Mouse (Mus musculus): Measurements from ENCODE around the gene Elovl1. TPM values are rescaled to one million over a fixed set of nuclear protein-coding genes. Genes with fewer than 3 reads are reported as not detected.

The Elovl1 gene
- total and polyA plus RNA-seq, 3 experiments: 45.9 to 110 (median 61.1) TPM

DNA sequence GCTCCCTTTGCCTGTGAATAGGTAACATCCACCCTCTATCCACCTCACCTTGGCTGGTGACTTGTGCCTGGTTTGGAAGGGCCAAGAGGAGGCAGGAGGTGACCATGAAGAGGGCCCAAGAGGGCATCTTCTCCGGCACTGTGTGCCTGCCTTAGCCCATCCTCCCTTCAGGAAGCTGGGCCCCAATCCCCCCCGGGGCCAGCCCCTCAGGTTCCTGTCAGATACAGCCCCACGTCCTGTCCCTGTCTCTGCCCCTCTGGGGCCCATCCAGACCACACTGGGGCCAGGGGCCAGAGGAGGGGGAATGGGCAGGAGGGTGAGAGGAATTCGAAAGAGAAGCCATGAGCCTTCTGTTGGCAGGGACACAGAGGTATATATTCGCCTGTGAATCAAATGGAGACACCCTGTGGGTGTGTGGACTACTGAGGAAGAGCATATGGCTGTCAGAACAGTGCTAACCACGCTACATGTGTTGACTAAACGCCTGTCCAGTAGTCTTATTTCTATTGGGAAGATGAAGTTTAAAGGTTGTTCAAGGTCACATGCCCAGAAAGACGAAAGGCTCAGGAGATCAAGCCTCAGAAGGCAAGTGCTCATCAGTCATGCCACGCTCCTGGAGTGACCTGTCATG lies 29.6 kb downstream of the Elovl1 start, which contains the start of gene Mpl:
TSS of gene Mpl (minus strand) at position 169 of the 631 bp plus-strand sequence.
- TF ChIP-seq NRF1 (IDR thresholded peaks at IDR 0.05; ENCODE audit: low read depth, low read length): no peak
- TF ChIP-seq POLR2A (IDR thresholded peaks at IDR 0.05; ENCODE audit: low read depth, low read length): no peak
- no peak for TF ChIP-seq ZMIZ1 (IDR thresholded peaks at IDR 0.05; ENCODE audit: low read depth, low read length)
- TF ChIP-seq JUND (conservative IDR thresholded peaks at IDR 0.05; ENCODE audit: low read depth, low read length): no peak
- TF ChIP-seq BHLHE40 (IDR thresholded peaks at IDR 0.05; ENCODE audit: low read depth, low read length): no peak
- TF ChIP-seq POLR2AphosphoS2 (IDR thresholded peaks at IDR 0.05; ENCODE audit: low read depth, low read length): no peak
- TF ChIP-seq TBP (conservative IDR thresholded peaks at IDR 0.05; ENCODE audit: low read depth, low read length): no peak
- TF ChIP-seq JUN (IDR thresholded peaks at IDR 0.05; ENCODE audit: insufficient read depth, low read depth, low read length): no peak
- TF ChIP-seq MXI1 (IDR thresholded peaks at IDR 0.05; ENCODE audit: low read depth, low read length): no peak
- no peak for TF ChIP-seq MAZ (IDR thresholded peaks at IDR 0.05; ENCODE audit: low read depth, low read length)
- TF ChIP-seq ETS1 (conservative IDR thresholded peaks at IDR 0.05; ENCODE audit: low read depth, low read length): no peak
- no peak for TF ChIP-seq SMC3 (IDR thresholded peaks at IDR 0.05; ENCODE audit: low read depth, low read length)
- TF ChIP-seq GABPA (IDR thresholded peaks at IDR 0.05; ENCODE audit: insufficient replicate concordance, low read depth, low read length): no peak
- no peak within 1 kb of the TSS for H3K4me3 ChIP-seq (replicated peaks in 1 of 3; ENCODE audit: low read depth in 2 of 3, low read length in 2 of 3, poor library complexity in 1 of 3)
- no peak within 1 kb of the TSS for H3K9ac ChIP-seq (ENCODE audit: insufficient read depth, low read depth)
- in situ Hi-C loops (cut with MboI; ENCODE audit: low pct_ligation_motif_present, low pct_unique_long_range_greater_than_20kb, low sequenced_read_pairs) (no loop called here), dilution Hi-C loops (cut with MboI; ENCODE audit: extremely low pct_ligation_motif_present, extremely low pct_unique_long_range_greater_than_20kb, low sequenced_read_pairs) (no loop called here)
- H3K9me3 ChIP-seq (replicated peaks; ENCODE audit: low read length): no peaks in the 10 kb centered on the region
- H3K27me3 ChIP-seq (replicated peaks): peaks cover 80% of the 10 kb centered on the region
- no peaks in the 10 kb centered on the region for H3K4me1 ChIP-seq (ENCODE audit: control insufficient read depth in 1 of 2, insufficient read depth in 2 of 2)
- no peak within 1 kb of the TSS for H3K27ac ChIP-seq (ENCODE audit: insufficient read depth, low read depth)
- DNase-seq (ENCODE audit: extremely low read depth): no peak
- H3K79me2 ChIP-seq (replicated peaks; ENCODE audit: control insufficient read depth, extremely low read depth, insufficient read depth, poor library complexity, severe bottlenecking): no peaks in the 10 kb centered on the region
- no peak within 1 kb of the TSS for H3K4me2 ChIP-seq (ENCODE audit: insufficient read depth, low read depth, poor library complexity, severe bottlenecking)
- H3K36me3 ChIP-seq (replicated peaks in 1 of 2; ENCODE audit: control insufficient read depth in 1 of 2, insufficient read depth in 1 of 2, low read length in 1 of 2): no peaks in the 10 kb centered on the region

DNA sequence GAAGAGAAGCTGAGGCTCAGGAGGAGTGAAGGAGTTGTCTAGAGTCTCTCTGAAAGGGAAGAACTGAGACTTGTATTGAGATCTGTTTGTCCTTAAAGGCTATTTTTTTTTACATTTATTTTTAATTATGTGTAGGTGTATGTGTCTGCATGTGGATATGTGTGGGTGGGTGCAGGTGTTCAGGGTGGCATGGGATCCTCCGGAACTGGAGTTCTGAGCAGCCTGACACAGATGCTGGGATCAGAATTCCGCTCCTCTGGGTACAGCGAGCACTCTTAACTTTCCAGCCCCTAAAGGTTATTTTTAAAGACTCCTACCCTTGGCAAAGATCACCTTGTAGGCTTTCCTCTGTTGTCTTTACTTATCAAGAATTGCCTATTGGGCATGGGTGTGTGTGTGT lies 37.1 kb downstream of the Elovl1 start:
- Histone ChIP-seq H3K27ac (ENCODE audit: insufficient read depth, low read depth) (no peak overlapping the region), H3K9me3 (replicated peaks; ENCODE audit: low read length) (no peaks in the 10 kb centered on the region), H3K4me3 (replicated peaks in 1 of 3; ENCODE audit: low read depth in 2 of 3, low read length in 2 of 3, poor library complexity in 1 of 3) (no peak overlapping the region), H3K27me3 (replicated peaks) (peaks cover 84% of the 10 kb centered on the region), H3K4me1 (ENCODE audit: control insufficient read depth in 1 of 2, insufficient read depth in 2 of 2) (no peaks in the 10 kb centered on the region), H3K36me3 (replicated peaks in 1 of 2; ENCODE audit: control insufficient read depth in 1 of 2, insufficient read depth in 1 of 2, low read length in 1 of 2) (no peaks in the 10 kb centered on the region), H3K79me2 (replicated peaks; ENCODE audit: control insufficient read depth, extremely low read depth, insufficient read depth, poor library complexity, severe bottlenecking) (no peaks in the 10 kb centered on the region), H3K9ac (ENCODE audit: insufficient read depth, low read depth) (no peak overlapping the region), H3K4me2 (ENCODE audit: insufficient read depth, low read depth, poor library complexity, severe bottlenecking) (no peak overlapping the region)
- TF ChIP-seq MEF2A (IDR thresholded peaks at IDR 0.05; ENCODE audit: borderline replicate concordance, low read depth, low read length) (no peak), JUND (conservative IDR thresholded peaks at IDR 0.05; ENCODE audit: low read depth, low read length) (no peak), PAX5 (IDR thresholded peaks at IDR 0.05; ENCODE audit: low read length) (no peak)
- dilution Hi-C loops (cut with MboI; ENCODE audit: extremely low pct_ligation_motif_present, extremely low pct_unique_long_range_greater_than_20kb, low sequenced_read_pairs): no loop called here
- in situ Hi-C loops (cut with MboI; ENCODE audit: low pct_ligation_motif_present, low pct_unique_long_range_greater_than_20kb, low sequenced_read_pairs): no loop called here
- DNase-seq (ENCODE audit: extremely low read depth): no peak
